ENCODE assay signal across 25 mouse cellular contexts in the genomic region with DNA sequence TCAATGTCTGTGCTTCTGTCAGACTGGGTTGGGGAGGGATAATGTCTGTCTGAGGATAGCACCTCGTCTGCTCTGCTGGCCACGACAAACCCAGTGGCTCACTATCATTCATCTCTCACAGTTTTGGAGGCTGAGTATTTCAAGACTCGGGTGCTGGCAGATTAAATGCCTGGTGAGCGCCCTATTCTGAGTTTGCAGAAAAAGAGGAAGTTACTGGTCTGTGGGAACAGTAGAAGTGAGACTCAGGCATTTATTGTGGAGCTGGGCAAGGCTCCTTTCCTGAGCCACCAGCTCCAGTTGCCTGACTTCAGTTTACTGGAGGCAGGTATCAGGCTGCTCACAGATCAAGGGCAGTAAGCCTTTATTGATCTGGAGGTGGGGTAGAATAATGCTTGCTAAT. TPM values are rescaled to one million over a fixed set of nuclear protein-coding genes. Genes with fewer than 3 reads are reported as not detected.
DNase-seq lines count a peak whose midpoint lies in the region; ATAC-seq lines count a peak whose summit lies in the region.
"Had no signal": no experiment of that assay in that cellular context is flagged by ENCODE, and none has a peak within 500 bp of the region (broad histone marks: within the 10 kb centered on the region; RNA-seq: fewer than 3 reads in every experiment).

No protein-coding gene starts in this region.

- intact Hi-C loops in heart, postnatal 36 days (cut with DNase I) = loop anchor here (5.0 kb wide), 1 partner anchor 1293 kb away; no protein-coding TSS in a partner anchor
- intact Hi-C loops in heart, postnatal 14 days (cut with DNase I) = loop anchor here (5.0 to 10.0 kb wide), 3 partner anchors 181 to 1361 kb away; a partner anchor contains a TSS

- H3K36me3 ChIP-seq in splenic B cell, adult 2 months (ENCODE audit: control insufficient read depth, insufficient read depth, low read length, poor library complexity, severe bottlenecking) = no peaks in the 10 kb centered on the region
- H3K36me3 ChIP-seq: embryonic facial prominence, embryonic 13.5 days; forebrain, embryonic 12.5 days; G1E; heart, embryonic 15.5 days; hindbrain, embryonic 13.5 days; intestine, embryonic 15.5 days had no signal

- peak; percentile 76 for DNase-seq in heart, adult 11 months
- DNase-seq in heart, postnatal 36 days = no peak
- DNase-seq in c-Kit-positive CD71-negative TER-119-negative erythroid progenitor cells, embryonic 14.5 days (ENCODE audit: low read depth) = peak; percentile 18
- DNase-seq in splenic B cell, adult 2 months (ENCODE audit: low read depth, low spot score) = peak; percentile 24
- DNase-seq in neural tube, embryonic 10.5 days (ENCODE audit: extremely low spot score, low spot score) = no peak
- DNase-seq in adrenal gland, postnatal 14 days = no peak
- no peak for DNase-seq in heart, postnatal 14 days
- DNase-seq: adrenal gland, adult 8-10 months; cerebellum, adult 11-12 months; cerebellum, adult 9-10 months; cerebellum, postnatal 25 days; gastrocnemius, postnatal 36 days; heart, adult 2 months; kidney, adult 2 months had no signal

- no peaks in the 10 kb centered on the region for H3K27me3 ChIP-seq in splenic B cell, adult 2 months (ENCODE audit: control insufficient read depth, insufficient read depth, low read length, poor library complexity, severe bottlenecking)
- H3K27me3 ChIP-seq: Patski had no signal

- peak; percentile 56 for ATAC-seq in megakaryocyte, adult 5-6 weeks (ENCODE audit: poor library complexity, severe bottlenecking)
- ATAC-seq: Patski had no signal

RNA-seq across cellular contexts. Expression of a gene that starts 14.8 kb away (rescaled TPM):
- not detected for total RNA-seq in heart, postnatal 36 days (2021)
- not detected in 2 replicates for total RNA-seq in megakaryocyte, adult 5-6 weeks (2015)
- total RNA-seq in megakaryocyte, adult 5-6 weeks (2017) = not detected in 2 replicates
- not detected in 2 replicates for total RNA-seq in adrenal gland, postnatal 14 days (2021)
- total RNA-seq in heart, postnatal 14 days (2021) = not detected
- total RNA-seq: adrenal gland, adult 8-10 months; adrenal gland, postnatal 4 days; gastrocnemius, adult 8-10 months; gastrocnemius, postnatal 36 days; heart, adult 2 months; heart, postnatal 25 days had no signal

RNA-seq across cellular contexts. Expression of a gene that starts 20.4 kb away (rescaled TPM):
- total RNA-seq in heart, postnatal 36 days (2021) = not detected
- total RNA-seq in megakaryocyte, adult 5-6 weeks (2015) = not detected in 2 replicates
- not detected in 2 replicates for total RNA-seq in megakaryocyte, adult 5-6 weeks (2017)
- not detected in 2 replicates for total RNA-seq in adrenal gland, postnatal 14 days (2021)
- not detected for total RNA-seq in heart, postnatal 14 days (2021)
- total RNA-seq: adrenal gland, adult 8-10 months; adrenal gland, postnatal 4 days; G1E; gastrocnemius, adult 8-10 months; gastrocnemius, postnatal 36 days; heart, adult 2 months; heart, postnatal 25 days had no signal

RNA-seq across cellular contexts. Expression of a gene that starts 26.0 kb away (rescaled TPM):
- total RNA-seq in heart, postnatal 36 days (2021) = not detected
- total RNA-seq in megakaryocyte, adult 5-6 weeks (2015) = not detected in 2 replicates
- total RNA-seq in megakaryocyte, adult 5-6 weeks (2017) = 0.04 TPM in 1 of 2 replicates, not detected in the other
- total RNA-seq in adrenal gland, postnatal 14 days (2021) = not detected in 2 replicates
- not detected for total RNA-seq in heart, postnatal 14 days (2021)
- total RNA-seq: adrenal gland, adult 8-10 months; adrenal gland, postnatal 4 days; G1E; gastrocnemius, adult 8-10 months; gastrocnemius, postnatal 36 days; heart, adult 2 months; heart, postnatal 25 days had no signal

RNA-seq across cellular contexts. Expression of a gene that starts 26.6 kb away (rescaled TPM):
- total RNA-seq in heart, postnatal 36 days (2021) = not detected
- not detected in 2 replicates for total RNA-seq in megakaryocyte, adult 5-6 weeks (2015)
- not detected in 2 replicates for total RNA-seq in megakaryocyte, adult 5-6 weeks (2017)
- not detected in 2 replicates for total RNA-seq in adrenal gland, postnatal 14 days (2021)
- total RNA-seq in heart, postnatal 14 days (2021) = not detected
- total RNA-seq: adrenal gland, adult 8-10 months; adrenal gland, postnatal 4 days; gastrocnemius, adult 8-10 months; gastrocnemius, postnatal 36 days; heart, adult 2 months; heart, postnatal 25 days had no signal

RNA-seq across cellular contexts. Expression of a gene that starts 32.7 kb away (rescaled TPM):
- total RNA-seq in heart, postnatal 36 days (2021) = not detected
- total RNA-seq in megakaryocyte, adult 5-6 weeks (2015) = not detected in 2 replicates
- not detected in 2 replicates for total RNA-seq in megakaryocyte, adult 5-6 weeks (2017)
- not detected in 2 replicates for total RNA-seq in adrenal gland, postnatal 14 days (2021)
- not detected for total RNA-seq in heart, postnatal 14 days (2021)
- total RNA-seq: adrenal gland, adult 8-10 months; adrenal gland, postnatal 4 days; gastrocnemius, adult 8-10 months; gastrocnemius, postnatal 36 days; heart, adult 2 months; heart, postnatal 25 days had no signal

Comparison
In these comparisons a context has a peak if more than half of its experiments do, and no peak if none do; other contexts are left out.
1. DNase-seq: peak in heart, adult 11 months (single experiment), c-Kit-positive CD71-negative TER-119-negative erythroid progenitor cells, embryonic 14.5 days (single experiment) and splenic B cell, adult 2 months (single experiment); none in heart, postnatal 36 days (0 of 2), neural tube, embryonic 10.5 days (single experiment), adrenal gland, postnatal 14 days (single experiment) and heart, postnatal 14 days (0 of 2).